Comparison of ENCODE assay signal across 15 mouse cellular contexts in genomic region chr12:107693693-107694092, GRCm38 (mm10).
DNase-seq lines count a peak whose midpoint lies in the region; ATAC-seq and TF ChIP-seq lines count a peak whose summit lies in the region.
"Had no signal": no experiment of that assay in that cellular context is flagged by ENCODE, and none has a peak within 500 bp of the region (broad histone marks: within the 10 kb centered on the region; RNA-seq: fewer than 3 reads in every experiment).

No protein-coding gene starts in this region.

- TF ChIP-seq EP300 in stomach, postnatal 0 days (optimal IDR thresholded peaks at IDR 0.05): no peak

- no peak overlapping the region for H3ac ChIP-seq in myocyte (ENCODE audit: control insufficient read depth, insufficient read length)

- no peaks in the 10 kb centered on the region for H3K36me3 ChIP-seq in stomach, embryonic 15.5 days
- H3K36me3 ChIP-seq in stomach, postnatal 0 days (ENCODE audit: control insufficient read depth, insufficient read depth, low read length): no peaks in the 10 kb centered on the region
- H3K36me3 ChIP-seq in myocyte (ENCODE audit: control insufficient read depth, insufficient read depth): no peaks in the 10 kb centered on the region
- H3K36me3 ChIP-seq: forebrain, embryonic 15.5 days; heart, embryonic 10.5 days had no signal

- TF ChIP-seq POLR2A in myocyte (IDR thresholded peaks at IDR 0.05; ENCODE audit: insufficient read length, low read depth): no peak

- no peak overlapping the region for H3K4me3 ChIP-seq in stomach, embryonic 15.5 days (replicated peaks)
- no peak overlapping the region for H3K4me3 ChIP-seq in stomach, postnatal 0 days (ENCODE audit: low read depth, low read length)
- H3K4me3 ChIP-seq in myocyte: no peak overlapping the region
- H3K4me3 ChIP-seq: forebrain, embryonic 15.5 days; heart, embryonic 10.5 days had no signal

- no peaks in the 10 kb centered on the region for H3K9me3 ChIP-seq in stomach, embryonic 15.5 days
- H3K9me3 ChIP-seq in stomach, postnatal 0 days (ENCODE audit: control insufficient read depth, low read length): no peaks in the 10 kb centered on the region
- H3K9me3 ChIP-seq: forebrain, embryonic 15.5 days; heart, embryonic 10.5 days had no signal

- H3K27me3 ChIP-seq in stomach, embryonic 15.5 days (replicated peaks): no peaks in the 10 kb centered on the region
- H3K27me3 ChIP-seq in stomach, postnatal 0 days (ENCODE audit: control insufficient read depth, insufficient read depth, low read length): no peaks in the 10 kb centered on the region
- H3K27me3 ChIP-seq in myocyte (ENCODE audit: control insufficient read depth, insufficient read depth, insufficient read length): no peaks in the 10 kb centered on the region
- H3K27me3 ChIP-seq: forebrain, embryonic 15.5 days had no signal

- no peak overlapping the region for H3K4me2 ChIP-seq in stomach, embryonic 15.5 days
- no peak overlapping the region; the same call in 1 of the 2 replicates for H3K4me2 ChIP-seq in stomach, postnatal 0 days (replicated peaks; ENCODE audit: low read depth)
- no peak overlapping the region for H3K4me2 ChIP-seq in myocyte (ENCODE audit: low read depth)
- H3K4me2 ChIP-seq: forebrain, embryonic 15.5 days; hindbrain, embryonic 14.5 days had no signal

- H3K27ac ChIP-seq in stomach, embryonic 15.5 days: no peak overlapping the region
- H3K27ac ChIP-seq in stomach, postnatal 0 days (replicated peaks): no peak overlapping the region
- H3K27ac ChIP-seq: forebrain, embryonic 15.5 days; heart, embryonic 10.5 days; hindbrain, embryonic 14.5 days had no signal

- H3K9ac ChIP-seq in stomach, embryonic 15.5 days: no peak overlapping the region
- H3K9ac ChIP-seq in stomach, postnatal 0 days (ENCODE audit: low read length): no peak overlapping the region
- H3K9ac ChIP-seq: forebrain, embryonic 15.5 days; hindbrain, embryonic 14.5 days had no signal

- no peaks in the 10 kb centered on the region for H3K79me2 ChIP-seq in myocyte (ENCODE audit: control insufficient read depth, insufficient read depth)

- peak; percentile 56; the same call in 1 of the 2 replicates for ATAC-seq in stomach, embryonic 15.5 days (ENCODE audit: insufficient read depth, low FRiP score, low read depth)
- no peak for ATAC-seq in stomach, postnatal 0 days (ENCODE audit: low FRiP score, low TSS enrichment)
- ATAC-seq: forebrain, embryonic 15.5 days had no signal

- no peak for TF ChIP-seq CTCF in stomach, postnatal 0 days (IDR thresholded peaks at IDR 0.05; ENCODE audit: low read depth)

- H3K4me1 ChIP-seq in stomach, embryonic 15.5 days: no peaks in the 10 kb centered on the region
- no peaks in the 10 kb centered on the region for H3K4me1 ChIP-seq in stomach, postnatal 0 days (replicated peaks; ENCODE audit: control insufficient read depth, insufficient read depth)
- H3K4me1 ChIP-seq: forebrain, embryonic 15.5 days; heart, embryonic 10.5 days had no signal

- DNase-seq in layer of hippocampus, adult 11-12 months (ENCODE audit: low spot score): peak; percentile 16
- DNase-seq in layer of hippocampus, adult 9-10 months (ENCODE audit: low spot score): no peak
- DNase-seq in stomach, postnatal 0 days (ENCODE audit: low spot score): no peak
- DNase-seq in gastrocnemius, postnatal 10 days: no peak
- DNase-seq: adrenal gland, postnatal 14 days; cerebellum, adult 18-20 months; cerebellum, adult 9-11 months; cerebellum, postnatal 36 days; heart, adult 18-20 months; heart, postnatal 10 days had no signal

- WGBS in stomach, embryonic 15.5 days: 57% methylated on average over 6 of the region's 6 CpGs
- 32% methylated on average over 6 of the region's 6 CpGs for WGBS in stomach, postnatal 0 days

TF ChIP-seq in myocyte, 11 proteins besides CTCF, POLR2A, EP300 and RAD21:
- TF ChIP-seq POLR2AphosphoS2 (IDR thresholded peaks at IDR 0.05; ENCODE audit: insufficient read length, low read depth) (peak; percentile 33), CEBPB (IDR thresholded peaks at IDR 0.05; ENCODE audit: insufficient read depth, poor library complexity, severe bottlenecking) (no peak)
TF ChIP-seq in myocyte: peak in this region for 1.
